Mouse (Mus musculus) liver, embryonic 11.5 days (tissue): Measurements from ENCODE around the gene Dock4. TPM values are rescaled to one million over a fixed set of nuclear protein-coding genes. Genes with fewer than 3 reads are reported as not detected.

Source experiments
- ATAC-seq: fragments of 200-750 bp; cut with Nextera tagmentation; replicated peaks from 2 replicates; pipeline ENCODE4 v1.8.0; 2017; ENCODE audit warnings: moderate number of reproducible peaks, mild to moderate bottlenecking, moderate TSS enrichment, moderate library complexity; ENCODE audit not compliant: low FRiP score
- DNase-seq: peaks from one replicate; pipeline ENCODE4 v3.0.0-alpha.2; 2017; ENCODE audit warnings: low spot score
- H3K27ac ChIP-seq: fragments of 300-500 bp; sonication (generic); 2 replicates; pipeline ENCODE4 v1.5.1; 2014; ENCODE audit warnings: mild to moderate bottlenecking, low read depth, low read length, control low read depth
- H3K27me3 ChIP-seq: fragments of 300-500 bp; sonication (generic); replicated peaks from 2 replicates; pipeline ENCODE4 v1.6.1; 2014; ENCODE audit warnings: low read length, mixed read lengths; ENCODE audit not compliant: control insufficient read depth, insufficient read depth
- H3K36me3 ChIP-seq: fragments of 300-500 bp; sonication (generic); 2 replicates; pipeline ENCODE4 v1.6.1; 2014; ENCODE audit warnings: mild to moderate bottlenecking, low read length, moderate library complexity, mixed read lengths; ENCODE audit not compliant: control insufficient read depth, insufficient read depth
- H3K4me1 ChIP-seq: fragments of 300-500 bp; sonication (generic); replicated peaks from 2 replicates; pipeline ENCODE4 v1.6.1; 2014; ENCODE audit warnings: low read length, mixed read lengths; ENCODE audit not compliant: control insufficient read depth, insufficient read depth
- H3K4me2 ChIP-seq: fragments of 300-500 bp; sonication (generic); 2 replicates; pipeline ENCODE4 v1.6.1; 2014; ENCODE audit warnings: mild to moderate bottlenecking, control low read depth, moderate library complexity
- H3K4me3 ChIP-seq: fragments of 300-500 bp; sonication (generic); 2 replicates; pipeline ENCODE4 v1.5.1; 2014; ENCODE audit warnings: low read depth, low read length, control low read depth
- H3K9ac ChIP-seq: fragments of 300-500 bp; sonication (generic); 2 replicates; pipeline ENCODE4 v1.6.1; 2014; ENCODE audit warnings: low read depth, low read length, control low read depth
- H3K9me3 ChIP-seq: fragments of 300-500 bp; sonication (generic); 2 replicates; pipeline ENCODE4 v1.6.1; 2016; ENCODE audit warnings: low read length, inconsistent platforms, mixed read lengths; ENCODE audit not compliant: control insufficient read depth
- WGBS: fragments of 180-500 bp; shearing (Covaris S2); extraction: QIAGEN DNeasy Blood & Tissue Kit; methylation state at CpG from one replicate; pipeline ENCODE4 v1.1.7; 2014; 5-methylcytosine and 5-hydroxymethylcytosine counted together
- polyA plus RNA-seq: library from polyadenylated mRNA; unstranded; fragments of >200 nt; fragmentation: Nextera tagmentation; extraction: Ambion mirVana; gene quantifications from 2 replicates; pipeline ENCODE4 v1.2.1, GENCODE M21; 2014

Dock4 gene
- polyA plus RNA-seq, 1 experiment from 2014 or later, result 4.4 TPM

GRCm38 (mm10) chr12:40838338-40838695 is 392.6 kb downstream of the Dock4 start:
- Histone ChIP-seq H3K4me2 (no peak overlapping the region), H3K4me1 (no peaks in the 10 kb centered on the region), H3K27ac (no peak overlapping the region), H3K27me3 (no peaks in the 10 kb centered on the region), H3K4me3 (no peak overlapping the region), H3K9me3 (no peaks in the 10 kb centered on the region), H3K9ac (no peak overlapping the region), H3K36me3 (no peaks in the 10 kb centered on the region)
- DNase-seq (no peak), ATAC-seq (no peak)
- 86% methylated on average over 2 of the region's 2 CpGs for WGBS

DNA sequence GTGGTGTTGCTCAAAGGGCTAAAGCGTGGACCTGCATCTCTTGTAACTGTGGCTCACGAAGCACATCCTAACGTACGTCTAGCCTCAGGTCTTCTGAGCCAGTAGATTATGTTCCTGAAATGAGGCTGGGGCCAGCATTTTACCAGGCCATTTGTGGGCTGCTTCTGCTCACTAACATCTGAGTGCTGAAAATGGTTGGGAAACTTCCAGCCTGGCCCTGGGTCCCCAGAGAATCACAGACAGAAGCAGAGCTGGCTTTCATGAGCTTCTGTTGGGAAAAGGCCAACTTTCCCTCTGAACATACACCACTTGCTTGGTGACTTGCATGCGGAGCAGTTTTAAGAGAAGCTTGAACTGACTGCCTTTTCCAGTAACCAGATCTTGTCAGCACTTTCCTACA is 393.2 kb downstream of the Dock4 start:
- H3K4me3 ChIP-seq, result no peak overlapping the region
- no peak overlapping the region for H3K4me2 ChIP-seq
- H3K27me3 ChIP-seq, result no peaks in the 10 kb centered on the region
- H3K9me3 ChIP-seq, result no peaks in the 10 kb centered on the region
- no peaks in the 10 kb centered on the region for H3K36me3 ChIP-seq
- H3K9ac ChIP-seq, result no peak overlapping the region
- H3K27ac ChIP-seq, result no peak overlapping the region
- WGBS, result 86% methylated on average over 5 of the region's 5 CpGs
- no peak for ATAC-seq
- no peaks in the 10 kb centered on the region for H3K4me1 ChIP-seq
- DNase-seq, result no peak

GRCm38 (mm10) chr12:40839817-40840216 is 394.1 kb downstream of the Dock4 start:
- H3K4me1 ChIP-seq, result no peaks in the 10 kb centered on the region
- no peaks in the 10 kb centered on the region for H3K9me3 ChIP-seq
- H3K27me3 ChIP-seq, result no peaks in the 10 kb centered on the region
- 57% methylated on average over 4 of the region's 4 CpGs for WGBS
- no peak overlapping the region for H3K4me3 ChIP-seq
- no peak overlapping the region for H3K9ac ChIP-seq
- no peak for ATAC-seq
- H3K4me2 ChIP-seq, result no peak overlapping the region
- DNase-seq, result no peak
- no peaks in the 10 kb centered on the region for H3K36me3 ChIP-seq
- no peak overlapping the region for H3K27ac ChIP-seq

DNA sequence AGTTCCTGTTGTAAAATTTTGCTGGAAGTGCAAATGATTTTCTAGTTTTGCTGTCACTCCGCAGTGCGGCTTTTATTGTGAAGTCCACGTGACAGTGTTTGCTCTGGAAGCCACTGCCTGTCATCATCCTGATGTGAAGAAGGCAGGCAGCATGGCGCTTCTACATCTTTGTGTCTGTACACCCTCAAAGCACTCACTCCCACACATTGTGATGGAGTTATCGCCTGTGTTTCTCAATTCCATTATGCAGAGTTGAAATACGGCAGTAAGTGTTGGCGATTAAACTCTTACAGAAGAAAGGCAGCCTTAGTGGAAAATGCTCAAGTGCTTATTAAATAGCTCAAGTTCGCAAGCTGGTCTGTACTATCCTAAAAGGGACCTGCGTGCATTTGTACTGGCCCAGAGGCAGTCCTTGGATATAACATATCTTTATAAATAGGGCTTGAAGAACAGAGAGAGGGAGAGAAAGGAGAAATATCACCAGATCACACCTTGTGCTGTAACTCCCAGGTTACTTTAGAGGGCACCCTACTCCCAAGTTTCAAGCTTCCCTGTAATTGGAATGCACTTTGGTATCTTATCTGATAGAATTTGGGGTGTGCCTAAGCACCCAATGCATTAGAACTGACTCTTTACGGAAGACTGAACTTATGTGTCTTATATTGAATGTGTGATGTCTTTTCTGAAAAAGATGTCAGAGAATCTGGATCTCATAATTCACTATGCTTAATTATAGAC is 396.7 kb downstream of the Dock4 start:
- Histone ChIP-seq H3K4me3 (no peak overlapping the region), H3K36me3 (no peaks in the 10 kb centered on the region), H3K9me3 (no peaks in the 10 kb centered on the region), H3K4me1 (no peaks in the 10 kb centered on the region), H3K9ac (no peak overlapping the region), H3K27me3 (no peaks in the 10 kb centered on the region), H3K27ac (no peak overlapping the region), H3K4me2 (no peak overlapping the region)
- ATAC-seq (peak; percentile 69), DNase-seq (no peak)
- 80% methylated on average over 10 of the region's 10 CpGs for WGBS

DNA sequence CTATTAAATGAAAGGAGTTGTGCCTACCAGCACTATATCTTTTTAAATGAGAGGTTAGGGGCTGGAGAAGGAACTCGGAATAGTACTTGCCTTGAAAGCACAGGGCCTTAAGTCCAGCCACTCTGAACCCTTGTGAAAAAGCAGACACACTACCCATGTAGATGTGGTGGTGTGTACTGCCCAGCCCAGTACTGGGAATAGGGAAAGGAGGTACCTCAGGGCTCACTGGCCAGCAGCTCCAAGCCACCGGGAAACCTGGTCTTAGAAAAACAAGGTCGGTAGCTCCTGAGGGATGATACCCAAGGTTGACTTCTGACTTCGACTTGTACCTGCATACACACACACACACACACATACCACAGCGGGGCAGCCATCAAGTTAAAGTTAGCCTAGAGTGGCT is 397.2 kb downstream of the Dock4 start:
- Histone ChIP-seq H3K36me3 (no peaks in the 10 kb centered on the region), H3K27me3 (no peaks in the 10 kb centered on the region), H3K4me1 (no peaks in the 10 kb centered on the region), H3K4me2 (no peak overlapping the region), H3K4me3 (no peak overlapping the region), H3K27ac (no peak overlapping the region), H3K9me3 (no peaks in the 10 kb centered on the region), H3K9ac (no peak overlapping the region)
- DNase-seq, result no peak
- 74% methylated on average over 5 of the region's 5 CpGs for WGBS
- ATAC-seq, result no peak

GRCm38 (mm10) chr12:40843474-40844080 is 397.8 kb downstream of the Dock4 start:
- DNase-seq (no peak), ATAC-seq (no peak)
- Histone ChIP-seq H3K4me2 (no peak overlapping the region), H3K27me3 (no peaks in the 10 kb centered on the region), H3K9me3 (no peaks in the 10 kb centered on the region), H3K27ac (no peak overlapping the region), H3K4me1 (no peaks in the 10 kb centered on the region), H3K9ac (no peak overlapping the region), H3K36me3 (no peaks in the 10 kb centered on the region), H3K4me3 (no peak overlapping the region)
- 70% methylated on average over 3 of the region's 3 CpGs for WGBS

DNA sequence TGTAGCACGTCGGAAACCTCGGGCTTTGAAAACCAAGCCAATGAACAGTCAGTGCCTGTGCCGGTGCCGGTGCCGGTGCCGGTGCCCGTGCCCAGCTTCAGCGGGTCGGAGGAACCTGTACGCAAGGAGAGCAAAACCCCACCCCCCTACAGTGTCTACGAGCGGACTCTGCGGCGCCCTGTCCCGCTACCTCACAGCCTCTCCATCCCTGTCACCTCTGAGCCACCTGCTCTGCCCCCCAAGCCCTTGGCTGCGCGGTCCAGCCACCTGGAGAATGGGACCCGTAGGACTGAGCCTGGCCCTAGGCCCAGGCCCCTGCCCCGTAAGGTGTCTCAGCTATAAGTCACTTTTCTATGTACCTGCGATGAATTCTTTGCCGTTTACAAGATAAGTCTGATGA is 398.6 kb downstream of the Dock4 start:
- no peak overlapping the region for H3K4me2 ChIP-seq
- no peak for DNase-seq
- ATAC-seq, result 0 out of 2 replicates have a peak, but pooled peaks have one; percentile 23
- no peak overlapping the region for H3K9ac ChIP-seq
- 90% methylated on average over 22 of the region's 22 CpGs for WGBS
- no peaks in the 10 kb centered on the region for H3K4me1 ChIP-seq
- no peaks in the 10 kb centered on the region for H3K36me3 ChIP-seq
- no peak overlapping the region for H3K4me3 ChIP-seq
- H3K9me3 ChIP-seq, result no peaks in the 10 kb centered on the region
- H3K27ac ChIP-seq, result no peak overlapping the region
- H3K27me3 ChIP-seq, result no peaks in the 10 kb centered on the region

- no peaks in the 10 kb centered on the region for H3K36me3 ChIP-seq
- H3K4me1 ChIP-seq, result no peaks in the 10 kb centered on the region
- H3K27me3 ChIP-seq, result no peaks in the 10 kb centered on the region
- H3K4me2 ChIP-seq, result no peak overlapping the region
- H3K9ac ChIP-seq, result no peak overlapping the region
- ATAC-seq (no peak), DNase-seq (no peak)
- 82% methylated on average over 7 of the region's 7 CpGs for WGBS
- no peak overlapping the region for H3K27ac ChIP-seq
- H3K4me3 ChIP-seq, result no peak overlapping the region
- H3K9me3 ChIP-seq, result peaks cover 3% of the 10 kb centered on the region; the same call in 1 of the 2 replicates
These were observed 409.1 kb downstream of the Dock4 start for GRCm38 (mm10) chr12:40854705-40855367.
